Mouse (Mus musculus): ENCODE data around the gene Sspo. TPM values are rescaled to one million over a fixed set of nuclear protein-coding genes. Genes with fewer than 3 reads are reported as not detected.

Gene Sspo
- polyA plus RNA-seq, 1 experiment from 2014 or later, result 0.54 TPM

- WGBS (ENCODE audit: insufficient replicate concordance), result 31% methylated on average over 14 of the region's 14 CpGs
- no peak for ATAC-seq (replicated peaks; ENCODE audit: insufficient number of reproducible peaks, low FRiP score, low TSS enrichment)
- H3K4me2 ChIP-seq, result no peak overlapping the region
- H3K27ac ChIP-seq (ENCODE audit: low read depth, low read length), result 0 out of 2 replicates have a peak overlapping the region, but pooled peaks have one; percentile 18
- H3K4me1 ChIP-seq (ENCODE audit: control insufficient read depth, insufficient read depth, low read length), result peaks cover 31% of the 10 kb centered on the region
- peaks cover 26% of the 10 kb centered on the region for H3K27me3 ChIP-seq (ENCODE audit: control insufficient read depth, insufficient read depth, low read length)
- H3K9ac ChIP-seq (ENCODE audit: low read depth, low read length), result no peak overlapping the region
- no peak overlapping the region for H3K4me3 ChIP-seq (ENCODE audit: low read depth, low read length)
- no peaks in the 10 kb centered on the region for H3K9me3 ChIP-seq (replicated peaks; ENCODE audit: control insufficient read depth, low read length)
- H3K36me3 ChIP-seq (ENCODE audit: control insufficient read depth, insufficient read depth, low read length), result peaks cover 22% of the 10 kb centered on the region
Observed at GRCm38 (mm10) chr6:48440306-48441014, 7.6 kb upstream of the Sspo start.

GRCm38 (mm10) chr6:48443592-48444309 lies 4.3 kb upstream of the Sspo start:
- Histone ChIP-seq H3K9ac (ENCODE audit: low read depth, low read length) (peak overlapping the region; percentile 56), H3K27me3 (ENCODE audit: control insufficient read depth, insufficient read depth, low read length) (peaks cover 12% of the 10 kb centered on the region), H3K9me3 (replicated peaks; ENCODE audit: control insufficient read depth, low read length) (no peaks in the 10 kb centered on the region), H3K36me3 (ENCODE audit: control insufficient read depth, insufficient read depth, low read length) (peaks cover 12% of the 10 kb centered on the region), H3K27ac (ENCODE audit: low read depth, low read length) (peak overlapping the region; percentile 62), H3K4me2 (peak overlapping the region; percentile 94), H3K4me3 (ENCODE audit: low read depth, low read length) (peak overlapping the region; percentile 77), H3K4me1 (ENCODE audit: control insufficient read depth, insufficient read depth, low read length) (peaks cover 20% of the 10 kb centered on the region)
- WGBS (ENCODE audit: insufficient replicate concordance), result 2% methylated on average over 19 of the region's 19 CpGs
- peak; percentile 87 for ATAC-seq (replicated peaks; ENCODE audit: insufficient number of reproducible peaks, low FRiP score, low TSS enrichment)

- H3K4me3 ChIP-seq (ENCODE audit: low read depth, low read length), result peak overlapping the region; percentile 77
- peaks cover 11% of the 10 kb centered on the region for H3K36me3 ChIP-seq (ENCODE audit: control insufficient read depth, insufficient read depth, low read length)
- no peaks in the 10 kb centered on the region for H3K9me3 ChIP-seq (replicated peaks; ENCODE audit: control insufficient read depth, low read length)
- peak overlapping the region; percentile 85 for H3K9ac ChIP-seq (ENCODE audit: low read depth, low read length)
- peak; percentile 67 for ATAC-seq (replicated peaks; ENCODE audit: insufficient number of reproducible peaks, low FRiP score, low TSS enrichment)
- peak overlapping the region; percentile 84 for H3K27ac ChIP-seq (ENCODE audit: low read depth, low read length)
- peaks cover 4% of the 10 kb centered on the region; the same call in 1 of the 2 replicates for H3K27me3 ChIP-seq (ENCODE audit: control insufficient read depth, insufficient read depth, low read length)
- H3K4me2 ChIP-seq, result peak overlapping the region; percentile 94
- H3K4me1 ChIP-seq (ENCODE audit: control insufficient read depth, insufficient read depth, low read length), result peaks cover 16% of the 10 kb centered on the region; the same call in 1 of the 2 replicates
- 2% methylated on average over 33 of the region's 34 CpGs for WGBS (ENCODE audit: insufficient replicate concordance)
Observed at GRCm38 (mm10) chr6:48444310-48445180, 3.5 kb upstream of the Sspo start.

GRCm38 (mm10) chr6:48445181-48446101 lies 2.6 kb upstream of the Sspo start, which contains the start of gene Zfp467:
TSS of gene Zfp467 (minus strand) at chr6:48445825.
- ATAC-seq (replicated peaks; ENCODE audit: insufficient number of reproducible peaks, low FRiP score, low TSS enrichment), result peak; percentile 24; the same call in 1 of the 2 replicates
- H3K27ac ChIP-seq (ENCODE audit: low read depth, low read length), result peak within 1 kb of the TSS; percentile 84
- no peaks in the 10 kb centered on the region for H3K27me3 ChIP-seq (ENCODE audit: control insufficient read depth, insufficient read depth, low read length)
- no peaks in the 10 kb centered on the region for H3K9me3 ChIP-seq (replicated peaks; ENCODE audit: control insufficient read depth, low read length)
- peaks cover 11% of the 10 kb centered on the region for H3K36me3 ChIP-seq (ENCODE audit: control insufficient read depth, insufficient read depth, low read length)
- WGBS (ENCODE audit: insufficient replicate concordance), result under 1% methylated on average over 64 of the region's 65 CpGs
- peak within 1 kb of the TSS; percentile 77 for H3K4me3 ChIP-seq (ENCODE audit: low read depth, low read length)
- peaks cover 11% of the 10 kb centered on the region; the same call in 1 of the 2 replicates for H3K4me1 ChIP-seq (ENCODE audit: control insufficient read depth, insufficient read depth, low read length)
- H3K9ac ChIP-seq (ENCODE audit: low read depth, low read length), result peak within 1 kb of the TSS; percentile 85
- peak within 1 kb of the TSS; percentile 94 for H3K4me2 ChIP-seq

GRCm38 (mm10) chr6:48446256-48446655 lies 1.8 kb upstream of the Sspo start:
- Histone ChIP-seq H3K4me3 (ENCODE audit: low read depth, low read length) (peak overlapping the region; percentile 77), H3K4me1 (ENCODE audit: control insufficient read depth, insufficient read depth, low read length) (peaks cover 10% of the 10 kb centered on the region; the same call in 1 of the 2 replicates), H3K9ac (ENCODE audit: low read depth, low read length) (peak overlapping the region; percentile 85), H3K9me3 (replicated peaks; ENCODE audit: control insufficient read depth, low read length) (no peaks in the 10 kb centered on the region), H3K36me3 (ENCODE audit: control insufficient read depth, insufficient read depth, low read length) (peaks cover 11% of the 10 kb centered on the region), H3K4me2 (peak overlapping the region; percentile 94), H3K27me3 (ENCODE audit: control insufficient read depth, insufficient read depth, low read length) (no peaks in the 10 kb centered on the region), H3K27ac (ENCODE audit: low read depth, low read length) (peak overlapping the region; percentile 84; the same call in 1 of the 2 replicates)
- WGBS (ENCODE audit: insufficient replicate concordance), result 44% methylated on average over 3 of the region's 3 CpGs
- no peak for ATAC-seq (replicated peaks; ENCODE audit: insufficient number of reproducible peaks, low FRiP score, low TSS enrichment)

- peaks cover 6% of the 10 kb centered on the region for H3K36me3 ChIP-seq (ENCODE audit: control insufficient read depth, insufficient read depth, low read length)
- H3K9me3 ChIP-seq (replicated peaks; ENCODE audit: control insufficient read depth, low read length), result no peaks in the 10 kb centered on the region
- H3K9ac ChIP-seq (ENCODE audit: low read depth, low read length), result no peak overlapping the region
- no peaks in the 10 kb centered on the region for H3K27me3 ChIP-seq (ENCODE audit: control insufficient read depth, insufficient read depth, low read length)
- H3K27ac ChIP-seq (ENCODE audit: low read depth, low read length), result no peak overlapping the region
- no peak overlapping the region for H3K4me2 ChIP-seq
- ATAC-seq (replicated peaks; ENCODE audit: insufficient number of reproducible peaks, low FRiP score, low TSS enrichment), result no peak
- H3K4me3 ChIP-seq (ENCODE audit: low read depth, low read length), result no peak overlapping the region
- H3K4me1 ChIP-seq (ENCODE audit: control insufficient read depth, insufficient read depth, low read length), result peaks cover 10% of the 10 kb centered on the region; the same call in 1 of the 2 replicates
- WGBS (ENCODE audit: insufficient replicate concordance), result 86% methylated on average over 3 of the region's 3 CpGs
Observed at GRCm38 (mm10) chr6:48446896-48447295, 1.1 kb upstream of the Sspo start.

- WGBS (ENCODE audit: insufficient replicate concordance), result 51% methylated on average over 7 of the region's 7 CpGs
- 0 out of 2 replicates have a peak overlapping the region, but pooled peaks have one; percentile 43 for H3K27ac ChIP-seq (ENCODE audit: low read depth, low read length)
- no peaks in the 10 kb centered on the region for H3K27me3 ChIP-seq (ENCODE audit: control insufficient read depth, insufficient read depth, low read length)
- no peak overlapping the region for H3K4me3 ChIP-seq (ENCODE audit: low read depth, low read length)
- H3K4me1 ChIP-seq (ENCODE audit: control insufficient read depth, insufficient read depth, low read length), result peaks cover 4% of the 10 kb centered on the region; the same call in 1 of the 2 replicates
- no peak overlapping the region for H3K4me2 ChIP-seq
- no peak for ATAC-seq (replicated peaks; ENCODE audit: insufficient number of reproducible peaks, low FRiP score, low TSS enrichment)
- H3K9me3 ChIP-seq (replicated peaks; ENCODE audit: control insufficient read depth, low read length), result no peaks in the 10 kb centered on the region
- peak overlapping the region; percentile 43; the same call in 1 of the 2 replicates for H3K9ac ChIP-seq (ENCODE audit: low read depth, low read length)
- H3K36me3 ChIP-seq (ENCODE audit: control insufficient read depth, insufficient read depth, low read length), result no peaks in the 10 kb centered on the region
Observed at GRCm38 (mm10) chr6:48448527-48448926, 498 bp downstream of the Sspo start.
